Mouse (Mus musculus): ENCODE data around the gene Rnpepl1. TPM values are rescaled to one million over a fixed set of nuclear protein-coding genes. Genes with fewer than 3 reads are reported as not detected.

Gene Rnpepl1
- total and polyA plus RNA-seq, 2 experiments from 2014 or later = 28.0 to 39.3 TPM

GRCm38 (mm10) chr1:92903627-92904026 is 7.0 kb upstream of the Rnpepl1 start:
- Histone ChIP-seq H3K4me3 (ENCODE audit: low read depth, low read length) (no peak overlapping the region), H3K27me3 (ENCODE audit: insufficient read depth, low read length) (no peaks in the 10 kb centered on the region), H3K27ac (ENCODE audit: low read depth, low read length) (no peak overlapping the region), H3K9me3 (ENCODE audit: low read length) (no peaks in the 10 kb centered on the region), H3K4me2 (ENCODE audit: low read depth, low read length, poor library complexity, severe bottlenecking) (no peak overlapping the region), H3K9ac (replicated peaks; ENCODE audit: low read length, poor library complexity, severe bottlenecking) (no peak overlapping the region), H3K36me3 (ENCODE audit: insufficient read depth, low read length) (no peaks in the 10 kb centered on the region), H3K4me1 (ENCODE audit: insufficient read depth, low read length) (peaks cover 8% of the 10 kb centered on the region; the same call in 1 of the 2 replicates)
- 73% methylated on average over 4 of the region's 4 CpGs for WGBS
- DNase-seq (ENCODE audit: low spot score) (no peak), ATAC-seq (ENCODE audit: low FRiP score) (no peak)
- TF ChIP-seq CTCF (IDR thresholded peaks at IDR 0.05) = no peak

- no peaks in the 10 kb centered on the region for H3K27me3 ChIP-seq (ENCODE audit: insufficient read depth, low read length)
Observed at GRCm38 (mm10) chr1:92905703-92906310, 4.8 kb upstream of the Rnpepl1 start.

GRCm38 (mm10) chr1:92906779-92907631 is 3.6 kb upstream of the Rnpepl1 start, which contains the start of gene Dusp28:
Gene Dusp28, plus strand, starts transcription at chr1:92906981.
- Histone ChIP-seq H3K4me1 (ENCODE audit: insufficient read depth, low read length) (peaks cover 20% of the 10 kb centered on the region), H3K9ac (replicated peaks; ENCODE audit: low read length, poor library complexity, severe bottlenecking) (peak within 1 kb of the TSS; percentile 79), H3K36me3 (ENCODE audit: insufficient read depth, low read length) (no peaks in the 10 kb centered on the region), H3K4me2 (ENCODE audit: low read depth, low read length, poor library complexity, severe bottlenecking) (peak within 1 kb of the TSS; percentile 83), H3K27me3 (ENCODE audit: insufficient read depth, low read length) (no peaks in the 10 kb centered on the region), H3K9me3 (ENCODE audit: low read length) (no peaks in the 10 kb centered on the region), H3K4me3 (ENCODE audit: low read depth, low read length) (peak within 1 kb of the TSS; percentile 71), H3K27ac (ENCODE audit: low read depth, low read length) (peak within 1 kb of the TSS; percentile 94)
- ATAC-seq (ENCODE audit: low FRiP score) (peak; percentile 87), DNase-seq (ENCODE audit: low spot score) (peak; percentile 92)
- peak; percentile 75 for TF ChIP-seq CTCF (IDR thresholded peaks at IDR 0.05)
- WGBS = 2% methylated on average over 80 of the region's 81 CpGs

More at GRCm38 (mm10) chr1:92905703-92906310, 4.8 kb upstream of the Rnpepl1 start:
- no peak for DNase-seq (ENCODE audit: low spot score)
- peaks cover 15% of the 10 kb centered on the region for H3K4me1 ChIP-seq (ENCODE audit: insufficient read depth, low read length)
- H3K36me3 ChIP-seq (ENCODE audit: insufficient read depth, low read length) = no peaks in the 10 kb centered on the region
- no peak for ATAC-seq (ENCODE audit: low FRiP score)
- H3K27ac ChIP-seq (ENCODE audit: low read depth, low read length) = no peak overlapping the region
- 100% methylated on average over 2 of the region's 2 CpGs for WGBS
- no peak overlapping the region for H3K4me3 ChIP-seq (ENCODE audit: low read depth, low read length)
- no peak overlapping the region for H3K9ac ChIP-seq (replicated peaks; ENCODE audit: low read length, poor library complexity, severe bottlenecking)
- no peak overlapping the region for H3K4me2 ChIP-seq (ENCODE audit: low read depth, low read length, poor library complexity, severe bottlenecking)
- H3K9me3 ChIP-seq (ENCODE audit: low read length) = no peaks in the 10 kb centered on the region
- no peak for TF ChIP-seq CTCF (IDR thresholded peaks at IDR 0.05)

GRCm38 (mm10) chr1:92907632-92908360 is 2.8 kb upstream of the Rnpepl1 start:
- WGBS = 48% methylated on average over 20 of the region's 20 CpGs
- H3K36me3 ChIP-seq (ENCODE audit: insufficient read depth, low read length) = no peaks in the 10 kb centered on the region

GRCm38 (mm10) chr1:92908664-92909063 is 1.9 kb upstream of the Rnpepl1 start:
- Histone ChIP-seq H3K9ac (replicated peaks; ENCODE audit: low read length, poor library complexity, severe bottlenecking) (no peak overlapping the region), H3K9me3 (ENCODE audit: low read length) (no peaks in the 10 kb centered on the region), H3K27ac (ENCODE audit: low read depth, low read length) (no peak overlapping the region), H3K4me2 (ENCODE audit: low read depth, low read length, poor library complexity, severe bottlenecking) (no peak overlapping the region), H3K36me3 (ENCODE audit: insufficient read depth, low read length) (no peaks in the 10 kb centered on the region), H3K27me3 (ENCODE audit: insufficient read depth, low read length) (no peaks in the 10 kb centered on the region), H3K4me3 (ENCODE audit: low read depth, low read length) (no peak overlapping the region), H3K4me1 (ENCODE audit: insufficient read depth, low read length) (peaks cover 26% of the 10 kb centered on the region)
- 93% methylated on average over 3 of the region's 3 CpGs for WGBS
- ATAC-seq (ENCODE audit: low FRiP score) (no peak), DNase-seq (ENCODE audit: low spot score) (no peak)
- TF ChIP-seq CTCF (IDR thresholded peaks at IDR 0.05) = no peak

More at GRCm38 (mm10) chr1:92907632-92908360, 2.8 kb upstream of the Rnpepl1 start:
- Histone ChIP-seq H3K4me3 (ENCODE audit: low read depth, low read length) (peak overlapping the region; percentile 71), H3K9me3 (ENCODE audit: low read length) (no peaks in the 10 kb centered on the region), H3K27ac (ENCODE audit: low read depth, low read length) (peak overlapping the region; percentile 94), H3K9ac (replicated peaks; ENCODE audit: low read length, poor library complexity, severe bottlenecking) (peak overlapping the region; percentile 79), H3K4me1 (ENCODE audit: insufficient read depth, low read length) (peaks cover 24% of the 10 kb centered on the region), H3K4me2 (ENCODE audit: low read depth, low read length, poor library complexity, severe bottlenecking) (peak overlapping the region; percentile 83), H3K27me3 (ENCODE audit: insufficient read depth, low read length) (no peaks in the 10 kb centered on the region)
- no peak for ATAC-seq (ENCODE audit: low FRiP score)
- no peak for DNase-seq (ENCODE audit: low spot score)
- no peak for TF ChIP-seq CTCF (IDR thresholded peaks at IDR 0.05)

All from midbrain, postnatal 0 days (tissue).